Mouse (Mus musculus): ENCODE measurements around the gene Emc10.

Emc10 gene

DNA sequence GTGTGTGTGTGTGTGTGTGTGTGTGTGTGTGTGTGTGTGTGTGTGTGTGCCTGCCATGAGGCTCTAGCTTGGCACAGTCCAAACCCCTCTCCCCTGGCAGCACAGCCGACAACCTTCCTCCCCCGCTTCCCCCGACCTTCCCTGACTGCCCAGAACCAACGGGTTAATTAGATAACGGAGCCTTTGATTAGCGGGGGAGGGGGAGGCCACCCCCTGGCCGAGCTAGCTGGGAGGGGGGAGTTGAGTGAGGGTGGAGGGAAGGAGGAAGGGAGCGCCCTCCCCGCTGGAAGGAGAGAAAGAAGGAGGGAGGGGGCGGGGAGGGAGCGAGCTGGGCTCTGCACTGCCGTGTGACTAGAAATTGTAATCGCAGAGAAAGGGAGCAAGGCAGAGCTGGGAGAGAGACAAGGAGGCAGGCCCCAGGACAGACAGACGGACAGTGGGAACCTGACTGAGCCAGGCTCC is 54.6 kb downstream of the Emc10 start:
- in situ Hi-C loops (cut with MboI; ENCODE audit: low sequenced_read_pairs), result no loop called here

DNA sequence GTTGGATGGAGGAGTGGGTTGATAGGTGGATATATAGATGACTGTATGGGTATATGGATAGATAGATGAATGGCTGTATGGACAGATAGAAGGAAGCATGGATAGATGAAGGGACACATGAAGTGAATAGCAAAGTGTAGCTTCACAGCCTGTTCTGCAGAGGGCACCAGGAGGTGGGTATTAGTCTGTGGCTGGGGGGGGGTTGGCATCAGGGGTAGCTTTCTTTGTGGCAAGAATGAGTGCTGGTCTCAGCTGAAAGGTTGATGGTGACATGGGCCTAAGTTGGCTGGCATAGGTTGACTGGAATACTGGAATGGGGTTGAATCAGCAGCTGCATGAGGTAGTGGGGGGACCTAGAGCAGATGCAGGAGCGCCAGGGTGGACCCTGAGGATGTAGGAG is 55.1 kb downstream of the Emc10 start:
- in situ Hi-C loops (cut with MboI; ENCODE audit: low sequenced_read_pairs), result no loop called here

- in situ Hi-C loops (cut with MboI; ENCODE audit: low sequenced_read_pairs), result no loop called here
These were observed 55.9 kb downstream of the Emc10 start for GRCm38 (mm10) chr7:44440479-44440878.

Measured in CH12F3 (cell line).